ENCODE assay signal across 14 mouse cellular contexts in the genomic region with DNA sequence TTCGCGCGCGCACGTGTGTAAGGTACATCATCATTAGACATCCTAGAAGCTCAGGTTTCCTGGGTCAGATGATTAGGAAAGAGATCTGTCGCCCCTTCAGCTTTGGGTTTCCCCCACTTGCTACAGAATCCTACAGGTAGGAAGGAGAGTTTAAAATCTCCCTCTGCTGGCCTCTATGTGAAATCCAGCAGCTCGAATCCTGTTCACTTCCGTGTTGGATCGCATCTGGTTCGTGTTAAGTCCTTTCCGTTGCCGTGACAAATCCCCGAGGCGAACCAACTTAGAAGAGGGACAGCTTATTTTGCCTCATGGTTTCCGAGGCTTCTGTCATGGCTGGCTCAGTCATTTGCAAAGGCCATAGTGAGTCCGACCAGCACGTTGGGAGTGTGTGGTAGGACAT.
DNase-seq lines count a peak whose midpoint lies in the region; ATAC-seq and TF ChIP-seq lines count a peak whose summit lies in the region.
"Had no signal": no experiment of that assay in that cellular context is flagged by ENCODE, and none has a peak within 500 bp of the region (broad histone marks: within the 10 kb centered on the region; RNA-seq: fewer than 3 reads in every experiment).

No protein-coding gene starts in this region.

- 67% methylated on average over 17 of the region's 17 CpGs for WGBS in midbrain, postnatal 0 days
- WGBS in midbrain, embryonic 10.5 days, result 79% methylated on average over 17 of the region's 17 CpGs
- WGBS in stomach, postnatal 0 days, result 64% methylated on average over 17 of the region's 17 CpGs

- H3K27ac ChIP-seq in midbrain, postnatal 0 days (ENCODE audit: low read depth, low read length), result no peak overlapping the region
- no peak overlapping the region for H3K27ac ChIP-seq in midbrain, embryonic 10.5 days (replicated peaks)
- H3K27ac ChIP-seq in stomach, postnatal 0 days (replicated peaks), result no peak overlapping the region
- H3K27ac ChIP-seq: embryonic facial prominence, embryonic 15.5 days; hindbrain, embryonic 15.5 days; neural tube, embryonic 13.5 days had no signal

- no peak overlapping the region for H3K4me2 ChIP-seq in midbrain, postnatal 0 days (ENCODE audit: low read depth, low read length, poor library complexity, severe bottlenecking)
- H3K4me2 ChIP-seq in stomach, postnatal 0 days (replicated peaks; ENCODE audit: low read depth), result no peak overlapping the region
- H3K4me2 ChIP-seq: embryonic facial prominence, embryonic 15.5 days; hindbrain, embryonic 15.5 days; liver, embryonic 11.5 days; neural tube, embryonic 13.5 days had no signal

- no peak overlapping the region for H3K4me3 ChIP-seq in midbrain, postnatal 0 days (ENCODE audit: low read depth, low read length)
- no peak overlapping the region for H3K4me3 ChIP-seq in midbrain, embryonic 10.5 days
- H3K4me3 ChIP-seq in stomach, postnatal 0 days (ENCODE audit: low read depth, low read length), result no peak overlapping the region
- H3K4me3 ChIP-seq: embryonic facial prominence, embryonic 15.5 days; hindbrain, embryonic 15.5 days; neural tube, embryonic 13.5 days had no signal

- H3K4me1 ChIP-seq in midbrain, postnatal 0 days (ENCODE audit: insufficient read depth, low read length), result no peaks in the 10 kb centered on the region
- H3K4me1 ChIP-seq in midbrain, embryonic 10.5 days, result 0 out of 2 replicates have a peak, but pooled peaks cover 2% of the 10 kb centered on the region
- 0 out of 2 replicates have a peak, but pooled peaks cover 2% of the 10 kb centered on the region for H3K4me1 ChIP-seq in stomach, postnatal 0 days (replicated peaks; ENCODE audit: control insufficient read depth, insufficient read depth)
- H3K4me1 ChIP-seq: embryonic facial prominence, embryonic 15.5 days had no signal

- peak; percentile 36 for DNase-seq in heart, postnatal 4 days
- no peak for DNase-seq in heart, adult 9 months (ENCODE audit: low spot score in 2 of 2)
- DNase-seq in midbrain, postnatal 0 days (ENCODE audit: low spot score), result peak; percentile 16
- no peak for DNase-seq in midbrain, embryonic 10.5 days (ENCODE audit: low spot score)
- DNase-seq in embryo, embryonic 11.5 days (ENCODE audit: low read depth, low spot score), result peak; percentile 32
- DNase-seq in stomach, postnatal 0 days (ENCODE audit: low spot score), result no peak
- DNase-seq in layer of hippocampus, adult 18-20 months (ENCODE audit: low spot score in 2 of 2), result no peak
- DNase-seq in thymus, postnatal 0 days (ENCODE audit: low spot score), result no peak
- DNase-seq: adrenal gland, adult 2 months; thymus, adult 2 months had no signal

- H3K9me3 ChIP-seq in midbrain, postnatal 0 days (ENCODE audit: low read length), result no peaks in the 10 kb centered on the region
- H3K9me3 ChIP-seq in midbrain, embryonic 10.5 days (replicated peaks), result no peaks in the 10 kb centered on the region
- no peaks in the 10 kb centered on the region for H3K9me3 ChIP-seq in stomach, postnatal 0 days (ENCODE audit: control insufficient read depth, low read length)
- H3K9me3 ChIP-seq: embryonic facial prominence, embryonic 15.5 days; hindbrain, embryonic 15.5 days; neural tube, embryonic 13.5 days had no signal

- TF ChIP-seq CTCF in midbrain, postnatal 0 days (IDR thresholded peaks at IDR 0.05), result peak; percentile 62
- peak; percentile 67 for TF ChIP-seq CTCF in stomach, postnatal 0 days (IDR thresholded peaks at IDR 0.05; ENCODE audit: low read depth)

- H3K27me3 ChIP-seq in midbrain, postnatal 0 days (ENCODE audit: insufficient read depth, low read length), result 0 out of 2 replicates have a peak, but pooled peaks cover 5% of the 10 kb centered on the region
- H3K27me3 ChIP-seq in midbrain, embryonic 10.5 days (ENCODE audit: low read depth, poor library complexity, severe bottlenecking), result peaks cover 6% of the 10 kb centered on the region; the same call in 1 of the 2 replicates
- no peaks in the 10 kb centered on the region for H3K27me3 ChIP-seq in stomach, postnatal 0 days (ENCODE audit: control insufficient read depth, insufficient read depth, low read length)
- H3K27me3 ChIP-seq: hindbrain, embryonic 15.5 days had no signal

- no peaks in the 10 kb centered on the region for H3K36me3 ChIP-seq in midbrain, postnatal 0 days (ENCODE audit: insufficient read depth, low read length)
- no peaks in the 10 kb centered on the region for H3K36me3 ChIP-seq in midbrain, embryonic 10.5 days
- H3K36me3 ChIP-seq in stomach, postnatal 0 days (ENCODE audit: control insufficient read depth, insufficient read depth, low read length), result no peaks in the 10 kb centered on the region
- H3K36me3 ChIP-seq: embryonic facial prominence, embryonic 15.5 days; hindbrain, embryonic 15.5 days; neural tube, embryonic 13.5 days had no signal

- ATAC-seq in midbrain, postnatal 0 days (ENCODE audit: low FRiP score), result no peak
- ATAC-seq in stomach, postnatal 0 days (ENCODE audit: low FRiP score, low TSS enrichment), result no peak

- no peak overlapping the region for H3K9ac ChIP-seq in midbrain, postnatal 0 days (replicated peaks; ENCODE audit: low read length, poor library complexity, severe bottlenecking)
- no peak overlapping the region for H3K9ac ChIP-seq in stomach, postnatal 0 days (ENCODE audit: low read length)
- H3K9ac ChIP-seq: embryonic facial prominence, embryonic 15.5 days; hindbrain, embryonic 15.5 days; neural tube, embryonic 13.5 days had no signal

- no peak for TF ChIP-seq EP300 in stomach, postnatal 0 days (optimal IDR thresholded peaks at IDR 0.05)

Comparison
In these comparisons a context has a peak if more than half of its experiments do, and no peak if none do; other contexts are left out.
1. DNase-seq: peak in heart, postnatal 4 days (single experiment), midbrain, postnatal 0 days (single experiment) and embryo, embryonic 11.5 days (single experiment); none in heart, adult 9 months (0 of 2), midbrain, embryonic 10.5 days (single experiment), stomach, postnatal 0 days (single experiment), layer of hippocampus, adult 18-20 months (0 of 2) and thymus, postnatal 0 days (single experiment).